In genomic region chr5:151027171-151027570, GRCm38 (mm10) we compare ENCODE assay signal across 11 mouse cellular contexts.
A peak's percentile ranks its signal among the peaks of the same experiment; 100 is the strongest.
DNase-seq lines count a peak whose midpoint lies in the region; ATAC-seq and TF ChIP-seq lines count a peak whose summit lies in the region.
"Had no signal": no experiment of that assay in that cellular context is flagged by ENCODE, and none has a peak within 500 bp of the region (broad histone marks: within the 10 kb centered on the region; RNA-seq: fewer than 3 reads in every experiment).

No protein-coding gene starts in this region.

- no peaks in the 10 kb centered on the region for H3K9me3 ChIP-seq in forebrain, embryonic 11.5 days (ENCODE audit: control insufficient read depth, low read length)
- H3K9me3 ChIP-seq: embryonic facial prominence, embryonic 13.5 days had no signal

- TF ChIP-seq CTCF in brain, embryonic 14.5 days (IDR thresholded peaks at IDR 0.05; ENCODE audit: borderline replicate concordance, extremely low read depth, insufficient read depth, insufficient read length): no peak

- no peak overlapping the region for H3K27ac ChIP-seq in forebrain, embryonic 11.5 days (ENCODE audit: low read depth, low read length)
- H3K27ac ChIP-seq: embryonic facial prominence, embryonic 13.5 days had no signal

- H3K4me1 ChIP-seq in forebrain, embryonic 11.5 days (replicated peaks; ENCODE audit: control insufficient read depth, insufficient read depth, low read length): peaks cover 6% of the 10 kb centered on the region

- peak; percentile 74 for DNase-seq in MN1 (ENCODE audit: low spot score)
- DNase-seq in brain, embryonic 14.5 days (ENCODE audit: low read depth): peak; percentile 93
- DNase-seq in forebrain, embryonic 11.5 days (ENCODE audit: low spot score): no peak
- peak; percentile 41 to 59 for DNase-seq in layer of hippocampus, adult 8-10 months (ENCODE audit: low spot score in 2 of 2)
- DNase-seq in urinary bladder, postnatal 25 days (ENCODE audit: low spot score): no peak
- DNase-seq in kidney, adult 11 months: no peak
- no peak for DNase-seq in frontal cortex, postnatal 25 days (ENCODE audit: low spot score in 2 of 2)
- DNase-seq in spleen, postnatal 10 days (ENCODE audit: low spot score in 2 of 2): no peak
- DNase-seq: adrenal gland, adult 8-10 months had no signal

- WGBS in forebrain, embryonic 11.5 days: 35% methylated on average over 7 of the region's 7 CpGs

- H3K36me3 ChIP-seq in forebrain, embryonic 11.5 days (ENCODE audit: control insufficient read depth, insufficient read depth, low read length): no peaks in the 10 kb centered on the region
- H3K36me3 ChIP-seq: embryonic facial prominence, embryonic 13.5 days had no signal

- ATAC-seq in forebrain, embryonic 11.5 days (replicated peaks; ENCODE audit: low FRiP score): peak; percentile 82
- ATAC-seq: lung, postnatal 0 days had no signal

- TF ChIP-seq POLR2A in brain, embryonic 14.5 days (IDR thresholded peaks at IDR 0.05; ENCODE audit: borderline replicate concordance, extremely low read depth, insufficient read depth, insufficient read length, poor library complexity, severe bottlenecking): no peak

- H3K9ac ChIP-seq in forebrain, embryonic 11.5 days (ENCODE audit: low read length): no peak overlapping the region
- H3K9ac ChIP-seq: embryonic facial prominence, embryonic 13.5 days had no signal

- H3K27me3 ChIP-seq in forebrain, embryonic 11.5 days (ENCODE audit: control insufficient read depth, insufficient read depth, low read length): no peaks in the 10 kb centered on the region
- H3K27me3 ChIP-seq: embryonic facial prominence, embryonic 13.5 days had no signal

- no peak overlapping the region for H3K4me3 ChIP-seq in forebrain, embryonic 11.5 days (ENCODE audit: low read depth, low read length)
- H3K4me3 ChIP-seq: embryonic facial prominence, embryonic 13.5 days had no signal

- H3K4me2 ChIP-seq in forebrain, embryonic 11.5 days (ENCODE audit: low read depth, low read length, severe bottlenecking): no peak overlapping the region
- H3K4me2 ChIP-seq: embryonic facial prominence, embryonic 13.5 days had no signal

Comparison
In these comparisons a context has a peak if more than half of its experiments do, and no peak if none do; other contexts are left out.
1. DNase-seq: peak in MN1 (single experiment), brain, embryonic 14.5 days (single experiment) and layer of hippocampus, adult 8-10 months (2 of 2); none in forebrain, embryonic 11.5 days (single experiment), urinary bladder, postnatal 25 days (single experiment), kidney, adult 11 months (single experiment), frontal cortex, postnatal 25 days (0 of 2) and spleen, postnatal 10 days (0 of 2).